Mouse (Mus musculus) embryonic facial prominence, embryonic 10.5 days (tissue): ENCODE measurements around the gene Dkk3. TPM values are rescaled to one million over a fixed set of nuclear protein-coding genes. Genes with fewer than 3 reads are reported as not detected.
"Not testable (repeated sequence)": the region's sequence is repeated elsewhere in the genome, so short reads cannot be mapped to it uniquely, and the experiment has no call there.

Experiments
- DNase-seq: peaks from one replicate; pipeline ENCODE4 v3.0.0-alpha.2; 2017; ENCODE audit warnings: low spot score
- H3K27ac ChIP-seq: fragments of 300-500 bp; sonication (generic); replicated peaks from 2 replicates; pipeline ENCODE4 v1.5.1; 2016; ENCODE audit warnings: mild to moderate bottlenecking
- H3K27me3 ChIP-seq: fragments of 300-500 bp; sonication (generic); replicated peaks from 2 replicates; pipeline ENCODE4 v1.6.1; 2016; ENCODE audit warnings: low read depth, mild to moderate bottlenecking; ENCODE audit not compliant: poor library complexity, severe bottlenecking
- H3K36me3 ChIP-seq: fragments of 300-500 bp; sonication (generic); replicated peaks from 2 replicates; pipeline ENCODE4 v1.6.1; 2016; ENCODE audit warnings: mild to moderate bottlenecking, moderate library complexity
- H3K4me1 ChIP-seq: fragments of 300-500 bp; sonication (generic); 2 replicates; pipeline ENCODE4 v1.6.1; 2016
- H3K4me3 ChIP-seq: fragments of 300-500 bp; sonication (generic); 2 replicates; pipeline ENCODE4 v1.5.1; 2016; ENCODE audit warnings: mild to moderate bottlenecking, moderate library complexity
- H3K9me3 ChIP-seq: fragments of 300-500 bp; sonication (generic); 2 replicates; pipeline ENCODE4 v1.6.1; 2016; ENCODE audit warnings: mild to moderate bottlenecking
- WGBS: fragments of 180-500 bp; shearing (Covaris S2); methylation state at CpG from one replicate; pipeline ENCODE4 v1.1.7; 2016; 5-methylcytosine and 5-hydroxymethylcytosine counted together
- polyA plus RNA-seq: library from polyadenylated mRNA; unstranded; fragments of >200 nt; fragmentation: Nextera tagmentation; extraction: Ambion mirVana; gene quantifications from 2 replicates; pipeline ENCODE4 v1.2.1, GENCODE M21; 2016

The Dkk3 gene
- polyA plus RNA-seq, 1 experiment from 2014 or later = 15.2 TPM

DNA sequence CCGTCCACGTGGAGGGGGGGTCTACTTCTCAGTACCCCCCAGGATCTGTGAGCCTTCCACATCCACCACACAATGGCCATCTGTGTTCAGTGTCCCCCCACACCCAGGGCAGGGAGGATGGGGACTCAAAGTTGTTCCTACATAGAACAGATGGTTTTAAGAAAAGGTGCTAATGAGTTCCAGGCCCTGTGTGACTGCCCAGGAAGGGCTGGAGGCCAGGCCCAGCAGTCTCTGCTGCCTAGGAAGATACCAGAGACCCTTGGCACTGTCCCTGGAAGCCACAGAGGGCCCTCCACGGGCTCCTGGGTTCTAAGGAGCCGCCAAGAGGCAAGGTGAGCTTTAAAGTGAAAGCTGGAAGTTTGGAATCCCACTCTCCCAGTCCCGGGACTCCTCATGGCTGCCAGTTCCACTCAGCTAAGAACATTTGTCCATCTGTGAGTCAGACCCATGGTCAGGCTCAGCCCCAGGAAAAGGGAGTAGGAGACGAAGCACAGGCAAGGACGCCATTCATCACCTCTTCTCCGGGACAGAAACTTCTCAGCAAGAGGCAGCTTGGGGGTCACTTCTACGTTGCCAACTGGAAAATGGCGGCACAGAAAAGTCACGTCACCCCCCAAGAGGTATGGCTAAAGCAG lies 36.9 kb downstream of the Dkk3 start:
- H3K36me3 ChIP-seq = peaks cover 9% of the 10 kb centered on the region
- H3K27ac ChIP-seq = peak overlapping the region; percentile 19
- no peaks in the 10 kb centered on the region for H3K9me3 ChIP-seq
- H3K4me1 ChIP-seq = peaks cover 36% of the 10 kb centered on the region
- no peak overlapping the region for H3K4me3 ChIP-seq
- peak; percentile 46 for DNase-seq
- H3K27me3 ChIP-seq = no peaks in the 10 kb centered on the region
- WGBS = 75% methylated on average over 11 of the region's 11 CpGs

DNA sequence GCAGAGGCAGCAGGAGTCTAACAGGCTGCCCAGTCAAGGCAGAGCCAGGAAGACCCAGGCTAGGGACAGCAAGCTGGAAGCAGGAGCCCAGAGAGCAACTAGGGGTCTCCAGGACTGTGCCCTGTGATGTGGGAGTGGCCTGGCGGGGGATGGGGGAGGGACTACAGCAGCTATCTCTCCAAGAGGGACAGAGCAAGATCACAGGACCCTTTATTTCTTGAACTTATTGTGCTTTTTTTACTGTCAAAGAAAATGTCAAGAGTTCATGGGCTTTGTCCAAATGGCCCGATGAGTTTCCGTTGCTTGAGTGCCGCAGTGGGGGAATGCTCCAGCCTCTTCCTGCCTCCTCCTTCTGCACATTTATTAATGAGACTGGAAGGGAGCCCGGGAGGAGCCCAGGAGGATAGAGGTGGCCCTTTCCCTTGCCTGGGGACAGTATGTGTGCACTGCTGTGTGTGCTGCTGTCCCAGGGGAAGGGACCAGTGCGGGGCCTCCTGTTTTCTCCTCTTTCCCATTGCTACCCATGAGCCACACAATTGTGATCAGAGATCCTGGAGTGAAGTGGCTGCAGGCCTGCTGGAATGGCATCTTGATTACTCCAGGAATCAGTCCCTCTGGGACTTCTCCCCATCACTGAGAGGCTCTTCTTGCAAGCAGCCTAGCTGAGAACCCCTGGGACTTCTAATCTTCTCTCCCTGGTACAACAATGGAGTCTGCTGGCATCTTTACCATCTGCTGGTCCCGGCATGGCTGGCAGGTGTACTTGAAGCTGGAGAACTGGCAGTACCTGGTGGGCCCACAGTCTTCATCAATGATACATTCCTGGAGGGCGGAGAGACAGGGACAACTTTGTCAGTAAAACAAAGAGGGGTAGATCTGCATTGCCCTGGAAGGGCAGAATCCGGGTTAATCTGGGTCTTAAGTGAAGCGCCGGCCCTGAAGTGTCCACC lies 37.7 kb downstream of the Dkk3 start:
- H3K4me3 ChIP-seq = no peak overlapping the region
- H3K4me1 ChIP-seq = peaks cover 36% of the 10 kb centered on the region
- peak overlapping the region; percentile 19; the same call in 1 of the 2 replicates for H3K27ac ChIP-seq
- H3K27me3 ChIP-seq = no peaks in the 10 kb centered on the region
- WGBS = 62% methylated on average over 11 of the region's 11 CpGs
- DNase-seq = peak; percentile 32
- no peaks in the 10 kb centered on the region for H3K9me3 ChIP-seq
- peaks cover 9% of the 10 kb centered on the region for H3K36me3 ChIP-seq

DNA sequence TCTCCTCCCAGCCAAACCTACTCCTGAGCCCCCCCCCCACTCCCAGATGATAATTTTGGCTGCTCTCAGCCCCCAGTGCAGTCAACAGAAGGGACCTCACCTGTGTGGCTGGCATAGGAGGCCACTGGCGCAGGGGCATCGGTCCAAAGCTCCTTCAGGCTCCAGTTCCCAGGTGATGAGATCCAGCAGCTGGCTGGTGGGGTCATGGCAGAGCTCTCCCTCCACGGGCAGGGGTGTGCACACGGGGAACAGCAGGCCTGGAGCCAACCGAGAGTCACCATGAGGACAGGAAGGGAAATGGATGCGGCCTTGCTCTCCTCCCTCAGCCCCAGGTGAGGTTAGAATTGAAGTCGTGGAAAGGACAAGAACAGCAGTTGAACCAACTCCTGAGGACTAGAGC lies 39.6 kb downstream of the Dkk3 start:
- no peak for DNase-seq
- WGBS = 86% methylated on average over 7 of the region's 7 CpGs
- Histone ChIP-seq H3K4me3 (no peak overlapping the region), H3K36me3 (peaks cover 13% of the 10 kb centered on the region), H3K9me3 (no peaks in the 10 kb centered on the region), H3K27me3 (no peaks in the 10 kb centered on the region), H3K4me1 (peaks cover 34% of the 10 kb centered on the region), H3K27ac (no peak overlapping the region)

DNA sequence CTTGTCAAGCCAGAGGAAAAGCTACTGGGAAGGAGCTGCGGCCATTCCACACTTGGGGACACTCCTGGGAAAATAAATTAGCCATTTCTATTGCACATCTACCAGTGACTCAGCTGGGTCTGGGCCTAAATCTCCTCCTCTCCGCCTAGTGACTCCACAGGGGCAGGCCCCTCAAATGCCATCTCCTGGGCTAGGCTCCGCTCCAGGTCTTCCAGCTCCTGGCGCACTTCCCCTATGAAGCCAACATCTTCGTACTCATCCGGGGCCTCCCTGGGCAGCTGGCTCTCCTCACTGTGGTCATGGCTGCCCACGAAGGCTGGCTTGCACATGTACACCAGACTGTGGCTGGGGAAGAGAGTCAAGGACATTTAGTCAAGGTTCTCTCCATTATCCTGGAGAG lies 40.8 kb downstream of the Dkk3 start:
- DNase-seq = no peak
- peaks cover 14% of the 10 kb centered on the region for H3K36me3 ChIP-seq
- peaks cover 28% of the 10 kb centered on the region for H3K4me1 ChIP-seq
- H3K9me3 ChIP-seq = no peaks in the 10 kb centered on the region
- H3K4me3 ChIP-seq = no peak overlapping the region
- 90% methylated on average over 7 of the region's 7 CpGs for WGBS
- no peak overlapping the region for H3K27ac ChIP-seq
- H3K27me3 ChIP-seq = no peaks in the 10 kb centered on the region

DNA sequence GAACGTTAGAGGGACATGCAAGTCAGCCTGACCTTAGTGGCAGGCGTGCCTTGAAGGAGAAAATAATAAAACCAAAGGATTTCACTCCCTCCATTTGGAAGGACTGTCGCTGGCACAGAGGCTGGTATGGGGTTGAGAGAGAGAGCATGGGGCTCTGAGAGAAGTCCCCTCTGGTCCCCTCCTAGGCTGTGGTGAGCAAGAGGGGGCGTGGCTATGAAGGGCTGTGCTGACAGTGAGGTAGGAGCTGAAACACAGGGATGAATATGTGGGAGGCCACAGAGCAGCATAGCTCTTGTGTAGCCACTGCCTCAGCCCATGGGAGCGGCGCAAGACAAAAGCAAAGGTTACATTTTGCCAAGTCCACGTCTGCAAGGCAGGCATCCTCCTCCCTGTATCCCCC lies 41.4 kb downstream of the Dkk3 start:
- no peaks in the 10 kb centered on the region for H3K9me3 ChIP-seq
- no peak overlapping the region for H3K27ac ChIP-seq
- no peaks in the 10 kb centered on the region for H3K27me3 ChIP-seq
- 86% methylated on average over 7 of the region's 7 CpGs for WGBS
- H3K4me3 ChIP-seq = no peak overlapping the region
- H3K4me1 ChIP-seq = peaks cover 28% of the 10 kb centered on the region
- DNase-seq = no peak
- peaks cover 19% of the 10 kb centered on the region for H3K36me3 ChIP-seq

DNA sequence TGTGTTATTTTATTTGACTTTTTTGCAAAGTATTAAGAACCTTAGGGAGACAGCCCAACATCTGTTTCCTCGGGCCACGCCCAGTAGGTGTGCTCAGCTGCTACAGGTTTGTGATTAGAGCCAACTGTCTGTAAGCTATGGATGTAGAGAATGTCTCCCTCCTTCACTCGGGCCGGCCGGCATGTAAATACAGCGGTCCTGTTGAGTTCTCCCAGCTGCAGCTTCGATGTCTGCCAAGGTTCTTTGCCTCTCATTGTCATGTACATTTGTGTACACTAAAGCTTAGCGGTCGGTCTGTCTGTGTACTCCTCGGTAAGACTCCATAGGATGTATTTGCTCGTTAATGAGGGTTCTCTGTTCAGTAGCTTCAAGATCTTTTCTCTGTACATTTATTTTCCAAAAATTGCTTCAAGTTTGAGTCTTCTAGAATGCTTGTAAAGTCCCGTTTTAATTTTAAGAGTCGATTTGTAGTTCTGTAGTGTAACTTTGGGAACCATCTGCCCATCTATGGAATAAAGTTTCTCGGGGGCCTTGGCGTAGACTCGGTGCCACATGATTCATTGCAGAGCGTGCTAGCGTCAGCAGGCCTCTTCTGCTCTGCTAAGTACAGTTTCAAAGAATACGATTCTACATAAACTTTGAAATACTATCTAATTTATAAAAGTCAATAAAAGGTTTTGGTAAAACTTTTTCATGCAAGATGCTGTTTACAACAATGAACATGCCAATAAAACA lies 48.1 kb downstream of the Dkk3 start:
- Histone ChIP-seq H3K27me3 (no peaks in the 10 kb centered on the region), H3K4me1 (no peaks in the 10 kb centered on the region), H3K4me3 (no peak overlapping the region), H3K36me3 (peaks cover 74% of the 10 kb centered on the region), H3K9me3 (no peaks in the 10 kb centered on the region), H3K27ac (no peak overlapping the region)
- DNase-seq = no peak
- WGBS = 94% methylated on average over 19 of the region's 19 CpGs

DNA sequence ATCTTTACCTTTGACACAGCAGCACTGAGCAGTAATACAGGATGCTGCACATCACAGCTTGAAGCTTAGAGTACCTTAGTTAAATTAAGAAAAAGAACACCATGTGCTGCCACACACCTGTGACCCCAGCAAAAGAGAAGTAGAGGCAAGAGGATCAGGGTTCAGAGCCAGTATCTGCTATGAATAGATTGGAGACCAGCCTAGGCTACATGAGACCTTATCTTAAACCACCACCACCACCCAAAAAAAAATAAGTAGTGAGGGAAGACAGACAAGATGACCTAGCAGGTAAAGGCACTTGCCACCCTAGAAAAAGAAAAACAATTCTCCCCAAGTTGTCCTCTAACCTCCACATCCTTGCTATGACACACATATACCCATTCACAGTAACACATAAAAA lies 50.1 kb downstream of the Dkk3 start:
- H3K36me3 ChIP-seq = peaks cover 90% of the 10 kb centered on the region
- H3K4me1 ChIP-seq = no peaks in the 10 kb centered on the region
- no peaks in the 10 kb centered on the region for H3K27me3 ChIP-seq
- H3K9me3 ChIP-seq = no peaks in the 10 kb centered on the region
- no peak overlapping the region for H3K4me3 ChIP-seq
- no peak overlapping the region for H3K27ac ChIP-seq
- no peak for DNase-seq

DNA sequence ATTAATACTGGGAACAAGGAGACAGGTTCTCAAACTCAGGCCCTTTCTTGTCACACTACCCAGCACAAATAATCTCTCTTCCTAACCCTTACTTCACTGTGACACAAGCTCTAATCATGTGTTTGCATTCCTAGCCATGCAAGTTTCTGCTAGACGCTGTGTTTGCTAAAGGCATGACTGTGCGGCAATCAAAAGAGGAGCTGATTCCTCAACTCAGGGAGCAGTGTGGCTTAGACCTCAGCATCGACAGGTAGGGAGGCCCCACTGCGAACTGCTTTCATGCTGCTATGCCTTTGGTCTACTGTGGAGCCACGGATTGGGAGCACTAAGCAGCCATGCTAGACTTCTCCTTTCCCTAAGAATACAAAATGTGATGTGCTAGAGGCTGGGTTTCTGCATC lies 55.0 kb downstream of the Dkk3 start:
- Histone ChIP-seq H3K27ac (no peak overlapping the region), H3K4me3 (no peak overlapping the region), H3K27me3 (no peaks in the 10 kb centered on the region), H3K4me1 (no peaks in the 10 kb centered on the region), H3K36me3 (peaks cover 100% of the 10 kb centered on the region), H3K9me3 (no peaks in the 10 kb centered on the region)
- WGBS = 90% methylated on average over 5 of the region's 5 CpGs
- no peak for DNase-seq

DNA sequence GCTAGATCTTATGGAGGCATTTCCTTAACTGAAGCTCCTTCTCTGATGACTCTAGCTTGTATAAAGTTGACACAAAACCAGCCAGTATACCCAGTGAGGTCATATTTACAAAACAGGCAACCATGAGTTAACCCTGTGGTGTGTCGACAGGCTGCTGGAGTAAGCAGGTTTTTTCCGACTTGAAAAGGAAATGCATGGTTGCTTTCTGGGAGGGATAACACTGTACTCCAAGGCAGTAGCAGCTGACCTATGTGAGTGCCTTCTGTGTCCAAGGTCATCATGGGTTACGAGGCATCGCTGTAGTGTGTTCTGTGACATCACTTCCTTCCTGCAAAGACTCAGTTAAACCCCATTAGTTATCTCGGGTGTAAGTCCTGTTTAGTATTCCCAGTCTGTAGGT lies 55.9 kb downstream of the Dkk3 start:
- WGBS = 78% methylated on average over 5 of the region's 5 CpGs
- Histone ChIP-seq H3K27ac (no peak overlapping the region), H3K9me3 (no peaks in the 10 kb centered on the region), H3K27me3 (no peaks in the 10 kb centered on the region), H3K36me3 (peaks cover 100% of the 10 kb centered on the region), H3K4me3 (no peak overlapping the region), H3K4me1 (no peaks in the 10 kb centered on the region)
- DNase-seq = no peak

DNA sequence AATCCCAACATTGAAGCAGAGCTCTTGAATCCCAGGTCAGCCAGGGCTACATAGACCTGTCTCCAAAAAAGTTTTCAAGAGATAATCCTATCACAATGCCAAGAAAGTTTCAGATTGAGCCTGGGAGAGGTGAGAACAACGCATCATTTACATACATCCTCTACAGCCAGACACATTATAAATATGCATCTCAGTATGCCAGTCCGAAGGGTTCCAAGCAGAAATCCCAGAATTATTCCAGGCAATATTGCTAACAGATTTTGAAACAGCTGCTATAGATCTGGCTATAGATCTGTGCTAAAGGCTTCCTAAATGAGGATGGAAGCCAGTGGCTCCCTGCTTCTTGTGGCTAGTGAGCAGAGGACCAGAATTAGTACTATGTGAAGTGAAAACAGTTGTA lies 58.0 kb downstream of the Dkk3 start:
- peaks cover 100% of the 10 kb centered on the region for H3K36me3 ChIP-seq
- DNase-seq = no peak
- 92% methylated on average over 2 of the region's 2 CpGs for WGBS

DNA sequence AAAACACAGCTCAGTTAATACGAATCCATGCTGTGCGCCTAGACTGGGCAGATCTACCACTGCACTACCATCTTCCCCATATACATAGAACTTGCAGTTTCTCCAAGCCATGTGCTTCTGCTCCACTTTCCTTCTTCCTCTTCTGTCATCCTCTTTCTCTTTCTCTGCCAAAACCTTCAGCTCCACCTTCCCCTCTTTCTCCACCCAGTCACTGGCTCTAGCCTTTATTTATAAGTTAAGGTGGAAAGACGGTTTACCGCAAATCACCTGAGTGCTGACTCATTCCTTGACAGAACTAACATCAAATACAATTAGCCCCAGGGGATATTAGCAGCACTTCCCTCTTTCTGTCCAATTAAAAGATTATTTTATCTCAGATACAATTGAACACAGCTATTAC lies 63.9 kb downstream of the Dkk3 start:
- not testable (repeated sequence) for H3K27me3 ChIP-seq, H3K4me3 ChIP-seq, H3K9me3 ChIP-seq, DNase-seq, H3K4me1 ChIP-seq, H3K27ac ChIP-seq
- H3K36me3 ChIP-seq = peaks cover 100% of the 10 kb centered on the region
- 92% methylated on average over 4 of the region's 4 CpGs for WGBS

More for the DNA sequence above, 58.0 kb downstream of the Dkk3 start:
- Histone ChIP-seq H3K27me3 (no peaks in the 10 kb centered on the region), H3K9me3 (no peaks in the 10 kb centered on the region), H3K4me3 (no peak overlapping the region), H3K4me1 (no peaks in the 10 kb centered on the region), H3K27ac (no peak overlapping the region)

DNA sequence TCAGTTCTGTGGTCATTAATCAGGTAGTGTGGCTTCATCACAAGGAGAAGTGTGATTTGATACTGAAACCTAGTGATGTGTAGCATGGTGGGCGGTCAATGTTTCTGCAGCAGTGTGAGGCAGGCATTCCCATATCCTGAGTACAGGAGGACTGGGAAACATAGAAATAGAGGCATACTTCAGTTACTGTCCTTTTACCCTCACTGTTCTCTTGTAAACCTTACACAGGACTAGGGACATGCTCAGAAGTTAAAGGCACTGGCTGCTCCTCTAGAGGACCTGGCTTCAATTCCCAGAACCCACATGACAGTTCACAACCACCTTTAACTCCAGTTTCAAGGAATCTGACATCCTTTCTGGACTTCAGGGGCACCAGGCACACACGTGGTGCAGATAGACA lies 72.7 kb downstream of the Dkk3 start:
- Histone ChIP-seq H3K36me3 (peaks cover 92% of the 10 kb centered on the region), H3K4me3 (no peak overlapping the region), H3K4me1 (no peaks in the 10 kb centered on the region), H3K9me3 (no peaks in the 10 kb centered on the region), H3K27me3 (no peaks in the 10 kb centered on the region), H3K27ac (no peak overlapping the region)
- WGBS = 98% methylated on average over 2 of the region's 2 CpGs
- no peak for DNase-seq
